Mouse (Mus musculus) liver, adult 2 months (tissue): ENCODE data around the gene Crygb.

Source experiments
- CTCF ChIP-seq: fragments of 200-500 bp; IDR thresholded peaks from 2 replicates; pipeline ENCODE4 v1.5.1; 2011; ENCODE audit warnings: low read depth, low read length, control low read depth
- POLR2A ChIP-seq: fragments of 200-500 bp; IDR thresholded peaks from 2 replicates; pipeline ENCODE4 v1.6.1; 2011; ENCODE audit warnings: low read length, control low read depth; ENCODE audit not compliant: insufficient read depth; ENCODE audit errors: extremely low read depth

DNA sequence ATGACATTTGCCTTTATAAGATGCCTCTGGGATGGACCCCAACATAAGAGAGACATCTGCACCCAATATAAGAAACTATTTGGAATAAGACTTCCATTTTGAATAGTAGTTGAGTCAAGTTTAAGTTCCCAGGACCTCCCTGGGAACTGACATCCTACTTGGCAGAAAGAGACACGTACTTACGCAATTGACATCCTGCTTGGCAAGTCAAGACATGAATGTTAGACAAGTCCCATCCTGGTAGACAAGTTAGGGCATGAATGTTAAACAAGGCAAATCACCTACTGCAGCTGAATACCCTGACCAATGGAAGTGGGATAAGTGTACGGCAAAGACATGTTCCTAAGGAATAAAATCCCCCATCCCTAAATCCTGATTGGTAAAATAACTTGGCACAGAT is 40.3 kb downstream of the Crygb start:
- no peak for TF ChIP-seq CTCF
- TF ChIP-seq POLR2A, result no peak
